Mouse (Mus musculus) hematopoietic stem cell, adult 5-6 weeks (primary cell): ENCODE data around the gene Jam2. TPM values are rescaled to one million over a fixed set of nuclear protein-coding genes. Genes with fewer than 3 reads are reported as not detected.

Experiments used
- ATAC-seq, 2 experiments: fragments of 125-278 bp in 1 of 2; replicated peaks in 1 of 2; 2 replicates each; pipeline ENCODE4 v1.8.0; 2016 to 2017; ENCODE audit warnings: inconsistent platforms in 2 of 2, mild to moderate bottlenecking in 2 of 2, moderate number of reproducible peaks in 2 of 2, low read depth in 1 of 2, moderate TSS enrichment in 1 of 2; ENCODE audit not compliant: low FRiP score in 2 of 2, poor library complexity in 2 of 2, severe bottlenecking in 2 of 2, insufficient read depth in 1 of 2, low TSS enrichment in 1 of 2
- total RNA-seq: library from RNA; stranded (forward); fragments of 172-1452, 232-1000 nt; gene quantifications from 2 replicates; pipeline ENCODE4 v1.2.3, GENCODE M21; 2017

Jam2 gene
- 0.69 and 4.6 TPM in 2 replicates for total RNA-seq

GRCm38 (mm10) chr16:84774003-84774703 lies at the start of gene Jam2:
Jam2 (plus strand) TSS chr16:84774123.
- peak; percentile 72 to 74 for ATAC-seq

GRCm38 (mm10) chr16:84734806-84735165 lies 39.1 kb upstream of the Jam2 start:
- ATAC-seq, result peak in 1 of 2 experiments; percentile 23; a peak in 1 of 4 replicates

- peak; percentile 93 to 96 for ATAC-seq
These were observed 38.5 kb upstream of the Jam2 start, which contains the start of gene Mrpl39 for GRCm38 (mm10) chr16:84735166-84736105. Mrpl39 (minus strand) TSS chr16:84735742.

- no peak; a peak in 1 of 4 replicates for ATAC-seq
These were observed 36.6 kb upstream of the Jam2 start for GRCm38 (mm10) chr16:84737358-84737757.

GRCm38 (mm10) chr16:84744703-84745490 lies 29.0 kb upstream of the Jam2 start:
- no peak for ATAC-seq

- no peak for ATAC-seq
These were observed 28.1 kb upstream of the Jam2 start for GRCm38 (mm10) chr16:84745721-84746306.

GRCm38 (mm10) chr16:84767956-84768355 lies 6.0 kb upstream of the Jam2 start:
- ATAC-seq, result no peak

- no peak for ATAC-seq
These were observed 4.7 kb upstream of the Jam2 start for GRCm38 (mm10) chr16:84769182-84769581.

- ATAC-seq, result no peak
These were observed 4.1 kb upstream of the Jam2 start for GRCm38 (mm10) chr16:84769619-84770464.

GRCm38 (mm10) chr16:84770891-84771290 lies 3.0 kb upstream of the Jam2 start:
- no peak for ATAC-seq

GRCm38 (mm10) chr16:84771461-84771860 lies 2.5 kb upstream of the Jam2 start:
- no peak for ATAC-seq

- no peak for ATAC-seq
These were observed 1.2 kb upstream of the Jam2 start for GRCm38 (mm10) chr16:84772496-84773267.

- ATAC-seq, result no peak
These were observed 558 bp upstream of the Jam2 start for GRCm38 (mm10) chr16:84773268-84773861.

GRCm38 (mm10) chr16:84774761-84775231 lies 873 bp downstream of the Jam2 start:
- peak; percentile 62 to 68 for ATAC-seq

GRCm38 (mm10) chr16:84775356-84775755 lies 1.4 kb downstream of the Jam2 start:
- no peak for ATAC-seq
